Mouse (Mus musculus) limb, embryonic 14.5 days (tissue): ENCODE measurements around the gene Ccr2. TPM values are rescaled to one million over a fixed set of nuclear protein-coding genes. Genes with fewer than 3 reads are reported as not detected.
"Not testable (repeated sequence)": the region's sequence is repeated elsewhere in the genome, so short reads cannot be mapped to it uniquely, and the experiment has no call there.

Source experiments
- ATAC-seq: fragments of 200-750 bp; cut with Nextera tagmentation; 2 replicates; pipeline ENCODE4 v1.8.0; 2017; ENCODE audit warnings: low read depth, moderate number of reproducible peaks, moderate TSS enrichment; ENCODE audit not compliant: low FRiP score
- DNase-seq: peaks from one replicate; pipeline ENCODE4 v3.0.0-alpha.2; 2015; ENCODE audit warnings: low spot score
- H3K27ac ChIP-seq: fragments of 300-500 bp; sonication (generic); replicated peaks from 2 replicates; pipeline ENCODE4 v1.5.1; 2014; ENCODE audit warnings: low read depth, mild to moderate bottlenecking, low read length, moderate library complexity, mixed read lengths
- H3K27me3 ChIP-seq: fragments of 300-500 bp; sonication (generic); 2 replicates; pipeline ENCODE4 v1.6.1; 2014; ENCODE audit warnings: low read length, mixed read lengths; ENCODE audit not compliant: control insufficient read depth, insufficient read depth
- H3K36me3 ChIP-seq: fragments of 300-500 bp; sonication (generic); 2 replicates; pipeline ENCODE4 v1.6.1; 2014; ENCODE audit warnings: mild to moderate bottlenecking, low read length, moderate library complexity, mixed read lengths; ENCODE audit not compliant: control insufficient read depth, insufficient read depth
- H3K4me1 ChIP-seq: fragments of 300-500 bp; sonication (generic); 2 replicates; pipeline ENCODE4 v1.6.1; 2014; ENCODE audit warnings: antibody characterized with exemption, low read length, mixed read lengths; ENCODE audit not compliant: control insufficient read depth, insufficient read depth
- H3K4me2 ChIP-seq: fragments of 300-500 bp; sonication (generic); replicated peaks from 2 replicates; pipeline ENCODE4 v1.6.1; 2014; ENCODE audit warnings: low read depth, mild to moderate bottlenecking, low read length, moderate library complexity; ENCODE audit not compliant: severe bottlenecking
- H3K4me3 ChIP-seq: fragments of 300-500 bp; sonication (generic); replicated peaks from 2 replicates; pipeline ENCODE4 v1.5.1; 2014; ENCODE audit warnings: low read length
- H3K9ac ChIP-seq: fragments of 300-500 bp; sonication (generic); 2 replicates; pipeline ENCODE4 v1.6.1; 2014; ENCODE audit warnings: mild to moderate bottlenecking, low read depth, low read length, moderate library complexity; ENCODE audit not compliant: severe bottlenecking
- H3K9me3 ChIP-seq: fragments of 300-500 bp; sonication (generic); 2 replicates; pipeline ENCODE4 v1.6.1; 2016; ENCODE audit warnings: low read length; ENCODE audit not compliant: control insufficient read depth
- POLR2A ChIP-seq: fragments of 200-500 bp; IDR thresholded peaks from 2 replicates; pipeline ENCODE4 v1.8.0; 2012; ENCODE audit warnings: inconsistent platforms, mild to moderate bottlenecking, moderate library complexity, borderline replicate concordance; ENCODE audit not compliant: insufficient read depth, insufficient read length; ENCODE audit errors: extremely low read depth
- WGBS: fragments of 180-500 bp; shearing (Covaris S2); extraction: QIAGEN DNeasy Blood & Tissue Kit; methylation state at CpG from one replicate; pipeline ENCODE4 v1.1.7; 2014; 5-methylcytosine and 5-hydroxymethylcytosine counted together
- polyA plus RNA-seq, 2 experiments: library from polyadenylated mRNA; depleted of rRNA in 1 of 2; stranded (reverse) in 1 of 2; unstranded in 1 of 2; fragments of >200 nt; fragmentation: Nextera tagmentation in 1 of 2; extraction: Ambion mirVana in 1 of 2; gene quantifications; 2 replicates each; pipeline versions ENCODE4 v1.2.1 to v1.2.3; 2012 to 2014

Gene Ccr2
- 3.0 and 3.2 TPM in 2 replicates for polyA plus RNA-seq (2012; rRNA removed)
- 4.0 and 5.4 TPM in 2 replicates for polyA plus RNA-seq (2014; fragmentation: Nextera tagmentation; extraction: Ambion mirVana)

GRCm38 (mm10) chr9:124101723-124102122, at the start of gene Ccr2:
Gene Ccr2, plus strand, starts transcription at chr9:124101950.
- no peak for TF ChIP-seq POLR2A
- Histone ChIP-seq H3K9ac (no peak within 1 kb of the TSS), H3K9me3 (no peaks in the 10 kb centered on the region), H3K4me1 (no peaks in the 10 kb centered on the region), H3K27ac (no peak within 1 kb of the TSS), H3K36me3 (no peaks in the 10 kb centered on the region), H3K4me3 (no peak within 1 kb of the TSS), H3K27me3 (no peaks in the 10 kb centered on the region), H3K4me2 (no peak within 1 kb of the TSS)
- ATAC-seq = no peak
- 83% methylated on average over 4 of the region's 4 CpGs for WGBS
- no peak for DNase-seq

- WGBS = 48% methylated on average over 2 of the region's 2 CpGs
- no peak for DNase-seq
- no peak for ATAC-seq
These were observed 48.2 kb upstream of the Ccr2 start for GRCm38 (mm10) chr9:124053532-124053931.

GRCm38 (mm10) chr9:124056158-124056709, 45.5 kb upstream of the Ccr2 start:
- Histone ChIP-seq H3K4me1 (no peaks in the 10 kb centered on the region), H3K36me3 (no peaks in the 10 kb centered on the region), H3K4me3 (no peak overlapping the region), H3K9me3 (no peaks in the 10 kb centered on the region), H3K9ac (no peak overlapping the region), H3K27me3 (no peaks in the 10 kb centered on the region), H3K27ac (no peak overlapping the region), H3K4me2 (no peak overlapping the region)
- TF ChIP-seq POLR2A = no peak
- WGBS = 51% methylated on average over 3 of the region's 3 CpGs
- ATAC-seq (no peak), DNase-seq (no peak)

More at GRCm38 (mm10) chr9:124053532-124053931, 48.2 kb upstream of the Ccr2 start:
- H3K4me2 ChIP-seq = no peak overlapping the region
- TF ChIP-seq POLR2A = no peak
- H3K36me3 ChIP-seq = no peaks in the 10 kb centered on the region
- no peaks in the 10 kb centered on the region for H3K27me3 ChIP-seq
- H3K4me3 ChIP-seq = no peak overlapping the region
- no peak overlapping the region for H3K27ac ChIP-seq
- no peak overlapping the region for H3K9ac ChIP-seq
- H3K4me1 ChIP-seq = no peaks in the 10 kb centered on the region
- no peaks in the 10 kb centered on the region for H3K9me3 ChIP-seq

GRCm38 (mm10) chr9:124059660-124060352, 41.9 kb upstream of the Ccr2 start:
- Histone ChIP-seq H3K4me1 (no peaks in the 10 kb centered on the region), H3K4me2 (no peak overlapping the region), H3K27ac (no peak overlapping the region), H3K9me3 (no peaks in the 10 kb centered on the region), H3K36me3 (no peaks in the 10 kb centered on the region), H3K4me3 (no peak overlapping the region), H3K9ac (no peak overlapping the region), H3K27me3 (no peaks in the 10 kb centered on the region)
- ATAC-seq = no peak
- no peak for DNase-seq
- WGBS = 50% methylated on average over 2 of the region's 2 CpGs
- no peak for TF ChIP-seq POLR2A

GRCm38 (mm10) chr9:124061474-124062432, 40.0 kb upstream of the Ccr2 start:
- not testable (repeated sequence) for H3K27me3 ChIP-seq, H3K27ac ChIP-seq, H3K9me3 ChIP-seq, H3K4me1 ChIP-seq, ATAC-seq, H3K9ac ChIP-seq, DNase-seq, H3K4me2 ChIP-seq, H3K36me3 ChIP-seq, H3K4me3 ChIP-seq
- 55% methylated on average over 3 of the region's 3 CpGs for WGBS
